Mouse (Mus musculus) brain, embryonic 14.5 days (tissue): Measurements from ENCODE around the gene Rflna. TPM values are rescaled to one million over a fixed set of nuclear protein-coding genes. Genes with fewer than 3 reads are reported as not detected.
A peak's percentile ranks its signal among the peaks of the same experiment; 100 is the strongest.

Source experiments
- DNase-seq: peaks from one replicate; pipeline ENCODE4 v3.0.0-alpha.2; 2011; ENCODE audit warnings: low read depth
- CTCF ChIP-seq: fragments of 200-500 bp; IDR thresholded peaks from 2 replicates; pipeline ENCODE4 v1.5.1; 2012; ENCODE audit warnings: inconsistent platforms, mild to moderate bottlenecking, moderate library complexity, borderline replicate concordance; ENCODE audit not compliant: insufficient read depth, insufficient read length; ENCODE audit errors: extremely low read depth
- POLR2A ChIP-seq: fragments of 200-500 bp; IDR thresholded peaks from 2 replicates; pipeline ENCODE4 v1.6.1; 2012; ENCODE audit warnings: mild to moderate bottlenecking, inconsistent platforms, borderline replicate concordance; ENCODE audit not compliant: poor library complexity, insufficient read depth, insufficient read length, severe bottlenecking; ENCODE audit errors: extremely low read depth
- polyA plus RNA-seq: library from polyadenylated mRNA; depleted of rRNA; stranded (reverse); fragments of >200 nt; gene quantifications from 2 replicates; pipeline ENCODE4 v1.2.3, GENCODE M21; 2012; rRNA removed

Rflna gene
- polyA plus RNA-seq = 7.7 and 8.4 TPM in 2 replicates

GRCm38 (mm10) chr5:125002969-125003872 is at the start of gene Rflna:
Rflna (plus strand) TSS chr5:125003221.
- TF ChIP-seq CTCF (no peak), POLR2A (no peak)
- peak; percentile 69 for DNase-seq

- TF ChIP-seq CTCF (no peak), POLR2A (no peak)
- DNase-seq = peak; percentile 44
Measured at GRCm38 (mm10) chr5:124954404-124955305, 48.4 kb upstream of the Rflna start.

- no peak for DNase-seq
- TF ChIP-seq POLR2A (no peak), CTCF (no peak)
Measured at GRCm38 (mm10) chr5:124957491-124957890, 45.5 kb upstream of the Rflna start.

- TF ChIP-seq POLR2A (no peak), CTCF (peak; percentile 13; the same call in 1 of the 2 replicates)
- DNase-seq = no peak
Measured at GRCm38 (mm10) chr5:124959099-124959498, 43.9 kb upstream of the Rflna start.

- TF ChIP-seq POLR2A (no peak), CTCF (no peak)
- peak; percentile 74 for DNase-seq
Measured at GRCm38 (mm10) chr5:124960131-124960901, 42.7 kb upstream of the Rflna start.

GRCm38 (mm10) chr5:124961433-124961832 is 41.6 kb upstream of the Rflna start:
- TF ChIP-seq POLR2A (no peak), CTCF (no peak)

GRCm38 (mm10) chr5:124962761-124963160 is 40.3 kb upstream of the Rflna start:
- no peak for DNase-seq
- TF ChIP-seq CTCF = no peak
- TF ChIP-seq POLR2A = no peak

More at GRCm38 (mm10) chr5:124961433-124961832, 41.6 kb upstream of the Rflna start:
- no peak for DNase-seq

- DNase-seq = peak; percentile 69
- TF ChIP-seq CTCF (no peak), POLR2A (no peak)
Measured at GRCm38 (mm10) chr5:124963806-124964672, 39.0 kb upstream of the Rflna start.

- TF ChIP-seq CTCF (no peak), POLR2A (no peak)
- DNase-seq = peak; percentile 37
Measured at GRCm38 (mm10) chr5:124966622-124967332, 36.2 kb upstream of the Rflna start.
